Mouse (Mus musculus) ES-Bruce4 (cell line): Measurements from ENCODE around the gene Herc3.

Experiments
- CTCF ChIP-seq: IDR thresholded peaks from one replicate; pipeline ENCODE4 v1.8.1; 2011; ENCODE audit warnings: low read depth, low read length
- EP300 ChIP-seq: IDR thresholded peaks from 2 replicates; pipeline ENCODE4 v1.6.1; 2011; ENCODE audit warnings: low read depth, low read length; ENCODE audit not compliant: insufficient read depth

GRCm38 (mm10) chr6:58831232-58832009, at the start of gene Herc3:
- TF ChIP-seq CTCF (no peak), EP300 (no peak)
